ENCODE assay signal across 24 mouse cellular contexts in genomic region chr7:120145191-120145590, GRCm38 (mm10). TPM values are rescaled to one million over a fixed set of nuclear protein-coding genes. Genes with fewer than 3 reads are reported as not detected.
DNase-seq lines count a peak whose midpoint lies in the region; ATAC-seq lines count a peak whose summit lies in the region.
"Had no signal": no experiment of that assay in that cellular context is flagged by ENCODE, and none has a peak within 500 bp of the region (broad histone marks: within the 10 kb centered on the region; RNA-seq: fewer than 3 reads in every experiment).

TSS of gene Zp2 (minus strand) at chr7:120145291.

- no peaks in the 10 kb centered on the region for H3K36me3 ChIP-seq in midbrain, embryonic 11.5 days (ENCODE audit: control insufficient read depth, insufficient read depth, low read length)
- H3K36me3 ChIP-seq in midbrain, embryonic 13.5 days, result no peaks in the 10 kb centered on the region
- H3K36me3 ChIP-seq: G1E had no signal

- H3K4me3 ChIP-seq in midbrain, embryonic 11.5 days (ENCODE audit: low read depth, low read length), result no peak within 1 kb of the TSS
- H3K4me3 ChIP-seq in midbrain, embryonic 13.5 days (replicated peaks), result no peak within 1 kb of the TSS

- H3K27ac ChIP-seq in midbrain, embryonic 11.5 days (ENCODE audit: low read depth, low read length), result no peak within 1 kb of the TSS
- no peak within 1 kb of the TSS for H3K27ac ChIP-seq in midbrain, embryonic 13.5 days

- peak; percentile 55 for DNase-seq in heart, adult 11 months
- DNase-seq in heart, postnatal 10 days, result no peak
- peak; percentile 45 for DNase-seq in midbrain, embryonic 11.5 days (ENCODE audit: low spot score, missing footprints)
- DNase-seq: adrenal gland, adult 2 months; adrenal gland, adult 8-10 months; adrenal gland, postnatal 10 days; adrenal gland, postnatal 14 days; adrenal gland, postnatal 25 days; adrenal gland, postnatal 36 days; B cell, adult 2 months; cerebellum, adult 11 months; cerebellum, adult 11-12 months; cerebellum, adult 18-20 months had no signal

- no peak within 1 kb of the TSS for H3K9ac ChIP-seq in midbrain, embryonic 11.5 days (ENCODE audit: low read length)
- no peak within 1 kb of the TSS for H3K9ac ChIP-seq in midbrain, embryonic 13.5 days (replicated peaks)

- no peaks in the 10 kb centered on the region for H3K9me3 ChIP-seq in midbrain, embryonic 11.5 days (ENCODE audit: control insufficient read depth, low read length)
- H3K9me3 ChIP-seq in midbrain, embryonic 13.5 days, result no peaks in the 10 kb centered on the region
- H3K9me3 ChIP-seq: G1E had no signal

- no peaks in the 10 kb centered on the region for H3K27me3 ChIP-seq in midbrain, embryonic 11.5 days (ENCODE audit: control insufficient read depth, insufficient read depth, low read length)
- 0 out of 2 replicates have a peak, but pooled peaks cover 8% of the 10 kb centered on the region for H3K27me3 ChIP-seq in midbrain, embryonic 13.5 days
- H3K27me3 ChIP-seq: CH12.LX had no signal

- H3K4me2 ChIP-seq in midbrain, embryonic 11.5 days, result no peak within 1 kb of the TSS
- no peak within 1 kb of the TSS for H3K4me2 ChIP-seq in midbrain, embryonic 13.5 days (replicated peaks)

- intact Hi-C loops in heart, postnatal 10 days (cut with DNase I), result no loop called here

- WGBS in midbrain, embryonic 11.5 days, result 74% methylated on average over 9 of the region's 9 CpGs
- 78% methylated on average over 9 of the region's 9 CpGs for WGBS in midbrain, embryonic 13.5 days

- ATAC-seq in midbrain, embryonic 11.5 days (ENCODE audit: low FRiP score), result no peak
- ATAC-seq in midbrain, embryonic 13.5 days, result no peak
- ATAC-seq: activated CD4-positive, CD25-positive, alpha-beta regulatory T cell, adult 4 months; CD4-positive, CD25-positive, alpha-beta regulatory T cell, adult 4 months; Patski had no signal

- H3K4me1 ChIP-seq in midbrain, embryonic 11.5 days (ENCODE audit: control insufficient read depth, insufficient read depth, low read length), result no peaks in the 10 kb centered on the region
- H3K4me1 ChIP-seq in midbrain, embryonic 13.5 days (replicated peaks), result no peaks in the 10 kb centered on the region

RNA-seq across cellular contexts. Expression of gene Zp2, which starts in this region (rescaled TPM):
- under 1 TPM; 0.30 to 0.38 TPM for total RNA-seq in heart, postnatal 10 days (2021)
- polyA plus RNA-seq in midbrain, embryonic 11.5 days (2014; fragmentation: Nextera tagmentation; extraction: Ambion mirVana), result not detected in 2 replicates
- polyA plus RNA-seq in midbrain, embryonic 13.5 days (2015; fragmentation: Nextera tagmentation; extraction: Ambion mirVana), result not detected in 2 replicates
- total RNA-seq: adrenal gland, adult 18-20 months; adrenal gland, adult 2 months; adrenal gland, adult 8-10 months; adrenal gland, postnatal 14 days; adrenal gland, postnatal 36 days; ES-E14; MEL had no signal
- polyA plus RNA-seq: activated CD4-positive, CD25-positive, alpha-beta regulatory T cell, adult 4 months; adrenal gland, adult 2 months; brain, embryonic 14.5 days; C2C12; CD4-positive, CD25-positive, alpha-beta regulatory T cell, adult 4 months; G1E; Patski had no signal

Comparison
In these comparisons a context has a peak if more than half of its experiments do, and no peak if none do; other contexts are left out.
1. Peak in DNase-seq in midbrain, embryonic 11.5 days; RNA of the gene not detected or under 1 TPM.